Mouse (Mus musculus) ES-E14 (cell line): ENCODE results near the gene Xaf1.

Experiments
- HCFC1 ChIP-seq: IDR thresholded peaks from 2 replicates; pipeline ENCODE4 v1.6.1; 2012; ENCODE audit warnings: low read length, inconsistent platforms, borderline replicate concordance; ENCODE audit not compliant: insufficient read depth
- ZC3H11A ChIP-seq: IDR thresholded peaks from 2 replicates; pipeline ENCODE4 v1.6.1; 2012; ENCODE audit warnings: low read depth, mild to moderate bottlenecking, inconsistent platforms, low read length, borderline replicate concordance

DNA sequence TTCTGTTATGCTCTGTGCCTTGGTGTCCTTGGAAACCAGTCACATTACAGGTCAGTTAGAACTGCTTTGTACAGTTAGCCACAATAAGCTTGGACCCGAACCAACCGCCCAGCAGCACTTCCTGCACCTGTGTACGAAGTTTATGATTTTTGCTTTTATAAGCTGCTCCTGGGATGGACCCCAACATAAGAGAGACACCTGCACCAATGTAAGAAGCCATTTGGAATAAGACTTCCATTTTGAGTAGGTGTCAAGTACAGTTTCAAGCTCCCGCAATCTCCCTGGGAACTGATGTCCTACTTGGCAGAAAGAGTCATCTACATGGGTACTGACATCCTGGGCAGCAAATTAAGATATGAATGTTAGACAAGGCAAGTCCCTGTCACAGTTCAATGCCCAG, 38.3 kb downstream of the Xaf1 start:
- TF ChIP-seq ZC3H11A (no peak), HCFC1 (no peak)
